Mouse (Mus musculus) spleen, postnatal 14 days (tissue): ENCODE data around the gene Zfand3.

Source experiments
- DNase-seq, 2 experiments: peaks; one replicate each; pipeline ENCODE4 v3.0.0; 2021 to 2022; ENCODE audit warnings: low spot score in 2 of 2

The Zfand3 gene

GRCm38 (mm10) chr17:30222837-30223236 lies 218.3 kb downstream of the Zfand3 start:
- no peak for DNase-seq

- no peak for DNase-seq
Measured at GRCm38 (mm10) chr17:30225030-30225740, 220.7 kb downstream of the Zfand3 start.

GRCm38 (mm10) chr17:30228439-30229215 lies 224.1 kb downstream of the Zfand3 start:
- DNase-seq, result no peak

DNA sequence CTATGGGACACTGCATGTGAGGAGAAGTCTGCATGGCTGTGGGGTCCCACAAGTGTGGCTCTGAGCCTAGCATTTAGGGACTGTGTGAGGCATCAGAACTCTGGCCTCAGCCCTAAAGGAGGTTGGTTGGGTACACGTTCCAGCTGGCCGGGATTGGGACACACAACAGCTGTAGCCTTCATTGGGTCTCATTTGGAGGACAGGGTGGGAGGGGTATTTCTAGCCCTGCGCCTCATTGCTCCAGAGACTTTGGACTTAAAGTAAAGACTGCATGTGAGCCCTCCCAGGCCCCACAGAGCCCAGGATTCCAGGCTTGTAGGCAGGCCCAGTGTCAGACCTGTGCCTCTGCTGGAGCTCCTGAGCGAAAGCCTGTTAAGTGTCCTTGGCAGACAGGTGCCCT lies 225.9 kb downstream of the Zfand3 start:
- DNase-seq, result no peak

GRCm38 (mm10) chr17:30231483-30231882 lies 226.9 kb downstream of the Zfand3 start:
- DNase-seq, result no peak

DNA sequence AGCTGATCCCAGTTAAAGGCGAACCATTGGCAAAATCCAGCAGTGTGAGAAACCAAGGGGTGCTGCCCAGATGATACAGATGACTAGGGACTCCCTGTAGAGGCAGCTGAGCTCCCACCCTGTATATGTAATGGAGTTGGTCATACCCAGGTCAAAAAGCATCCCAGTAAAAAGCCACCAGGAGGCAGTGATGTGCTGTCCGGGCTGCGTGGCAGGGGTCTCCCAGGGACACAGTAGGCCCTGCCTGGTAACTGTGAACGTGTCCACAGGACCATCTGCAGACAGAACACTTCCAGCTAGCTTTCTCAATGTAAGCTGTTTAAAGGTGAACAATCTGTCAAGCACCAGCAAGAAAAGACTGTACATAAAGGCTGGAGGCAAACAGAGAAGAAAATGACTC lies 228.2 kb downstream of the Zfand3 start:
- no peak for DNase-seq

GRCm38 (mm10) chr17:30235380-30235779 lies 230.8 kb downstream of the Zfand3 start:
- no peak for DNase-seq

DNA sequence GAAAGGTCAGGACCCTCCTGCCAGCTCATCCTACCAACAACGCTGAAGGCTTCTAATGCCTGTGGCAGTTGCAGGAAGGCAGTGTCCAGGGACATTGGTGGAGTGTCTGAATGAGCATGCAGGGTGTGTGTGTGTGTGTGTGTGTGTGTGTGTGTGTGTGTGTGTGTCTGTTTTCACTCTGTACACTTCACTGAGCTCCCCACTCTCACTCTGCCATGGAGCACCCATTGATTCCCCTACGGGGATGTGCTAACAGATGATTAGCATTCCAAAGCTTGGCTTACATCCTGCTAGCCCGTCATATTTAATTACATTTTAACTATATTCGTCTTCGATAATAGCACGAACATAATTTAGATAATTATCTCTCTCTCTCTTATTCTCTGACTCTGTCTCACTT lies 232.1 kb downstream of the Zfand3 start:
- DNase-seq, result no peak

DNA sequence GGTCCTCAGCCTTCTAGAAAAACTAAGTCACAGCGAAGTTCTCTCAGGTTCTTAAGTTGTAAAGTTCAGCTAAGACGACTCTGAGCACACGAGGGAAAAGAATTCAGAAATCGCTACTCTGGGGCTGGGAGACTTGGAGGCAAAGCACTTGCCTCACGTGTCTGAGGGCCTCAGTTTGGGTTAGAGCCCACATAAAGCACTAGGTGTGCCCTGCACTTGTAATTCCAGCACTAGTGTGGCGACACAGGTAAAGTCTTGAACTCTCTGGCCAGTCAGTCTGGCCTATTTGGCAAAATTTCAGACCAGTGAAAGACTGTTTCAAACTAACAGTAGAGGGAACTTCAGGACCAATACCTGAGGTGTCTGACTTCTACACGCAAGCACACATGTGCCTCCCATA lies 233.1 kb downstream of the Zfand3 start:
- DNase-seq, result no peak

- DNase-seq, result no peak
Measured at GRCm38 (mm10) chr17:30239458-30239857, 234.9 kb downstream of the Zfand3 start.

DNA sequence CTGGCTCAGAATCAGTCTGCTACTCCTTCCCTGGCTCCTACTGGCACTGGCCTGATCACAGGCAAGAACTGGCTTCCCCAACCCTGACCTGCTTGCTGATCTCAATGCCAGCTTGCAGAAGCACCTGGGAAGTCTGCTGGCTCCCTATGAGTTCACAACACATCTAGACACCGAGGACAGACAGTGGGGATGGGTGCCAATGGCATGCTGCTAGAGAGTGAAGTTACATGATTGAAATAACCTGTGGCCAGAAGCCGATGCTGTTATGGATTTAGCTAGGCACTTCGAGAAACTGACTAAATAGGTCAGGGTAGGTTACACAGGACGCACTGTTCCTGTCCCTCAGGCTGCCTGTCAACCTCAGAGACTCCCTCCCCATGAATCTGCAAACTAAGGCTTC lies 236.1 kb downstream of the Zfand3 start:
- DNase-seq, result no peak

DNA sequence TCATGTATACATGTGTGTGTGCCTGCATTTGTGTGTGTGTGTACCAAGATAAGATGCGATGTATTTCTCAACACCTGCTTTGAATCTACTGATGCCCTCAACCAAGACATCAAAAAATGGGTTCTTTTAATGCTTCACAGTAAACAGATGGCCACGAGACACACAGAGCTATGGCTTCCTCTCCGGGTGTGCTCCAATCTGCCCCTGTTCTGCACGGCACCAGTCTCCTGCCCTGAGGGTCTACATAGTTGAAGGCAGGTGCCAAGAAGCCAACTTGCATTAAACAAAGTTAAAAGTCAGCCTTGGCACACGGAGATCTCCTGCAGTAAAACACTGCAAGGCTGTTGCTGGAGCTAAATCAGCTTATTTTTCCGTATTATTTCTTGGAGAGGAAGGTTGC lies 236.5 kb downstream of the Zfand3 start:
- no peak for DNase-seq

DNA sequence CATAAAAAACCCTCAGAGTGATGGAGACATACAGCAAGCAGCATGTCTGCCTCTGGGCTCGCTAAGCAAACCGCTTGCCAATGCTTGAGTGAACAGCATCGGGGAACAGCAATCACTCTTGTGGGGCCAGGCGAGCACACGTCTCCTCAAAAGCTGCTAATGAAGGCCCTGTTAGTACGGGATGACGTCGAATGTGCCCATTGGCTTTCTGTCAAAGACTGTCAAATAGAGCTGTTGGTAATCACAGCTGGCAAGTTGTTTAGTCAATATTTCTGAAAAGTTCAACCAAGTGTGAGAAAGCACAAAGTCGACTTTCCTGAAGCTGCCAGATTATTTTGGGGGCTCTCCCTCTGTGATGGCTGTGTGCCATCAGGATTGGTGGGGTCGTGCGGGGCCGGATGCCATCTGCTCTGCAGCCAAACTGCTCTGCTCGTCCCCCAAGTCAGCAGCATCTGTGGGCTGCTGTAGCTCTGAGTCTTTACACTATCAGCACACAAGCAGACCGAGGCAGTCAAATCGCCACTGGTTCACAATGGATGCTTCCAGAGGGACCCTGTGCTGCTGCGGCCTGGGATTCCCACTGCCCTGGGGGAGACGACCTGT lies 237.3 kb downstream of the Zfand3 start:
- DNase-seq, result no peak

DNA sequence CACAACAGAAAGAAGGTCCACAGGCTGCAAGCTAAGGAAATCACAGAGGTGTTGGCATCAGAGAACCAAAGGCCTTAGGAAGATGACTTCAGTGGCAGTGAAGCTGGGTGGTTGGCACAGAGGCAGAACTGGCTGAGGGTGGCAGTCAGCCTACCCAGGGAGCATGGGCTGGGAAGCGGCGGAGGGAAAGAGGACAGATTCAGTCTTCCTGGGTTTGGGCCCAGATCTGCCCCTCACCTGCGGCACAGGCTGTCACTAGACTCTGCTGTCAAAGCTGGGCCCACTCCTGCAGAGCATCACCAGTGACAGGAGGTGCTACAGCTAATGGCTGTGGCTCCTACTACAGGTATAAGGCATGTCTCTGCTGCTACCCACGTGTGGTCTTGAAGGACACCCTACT lies 238.1 kb downstream of the Zfand3 start:
- no peak for DNase-seq

GRCm38 (mm10) chr17:30243540-30243939 lies 239.0 kb downstream of the Zfand3 start:
- no peak for DNase-seq

DNA sequence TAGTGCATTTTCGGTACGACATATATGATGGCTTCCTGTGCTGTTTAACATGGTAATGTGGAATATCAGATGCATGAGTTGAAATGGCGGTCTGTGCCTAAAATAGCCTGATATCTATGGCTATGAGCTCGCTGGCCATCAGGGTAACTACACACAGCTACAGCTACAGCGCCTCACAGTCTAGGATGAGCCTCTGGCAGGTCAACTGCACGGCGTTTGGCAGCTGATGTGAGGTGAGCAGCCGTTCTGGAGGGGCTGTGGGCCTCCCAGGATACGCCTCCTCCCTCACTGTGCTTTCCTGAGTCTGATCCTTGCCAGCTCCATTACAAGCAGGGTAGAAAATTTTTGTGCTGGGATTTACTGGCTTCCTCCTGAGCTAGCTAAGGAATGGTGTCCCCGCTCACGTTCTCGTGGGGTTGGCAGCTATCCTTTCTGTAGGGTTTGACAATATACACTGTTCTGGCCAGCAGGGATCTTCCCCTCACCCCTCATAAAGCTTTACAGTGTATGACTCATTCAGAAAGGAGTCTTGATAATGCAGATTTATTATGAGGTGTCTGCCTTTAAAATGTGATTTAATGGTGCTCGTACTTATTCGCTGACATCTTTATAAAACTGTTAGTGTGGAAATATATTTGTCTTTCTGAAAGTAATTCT lies 240.2 kb downstream of the Zfand3 start:
- no peak for DNase-seq

- DNase-seq, result no peak
Measured at GRCm38 (mm10) chr17:30245308-30245706, 240.8 kb downstream of the Zfand3 start.

DNA sequence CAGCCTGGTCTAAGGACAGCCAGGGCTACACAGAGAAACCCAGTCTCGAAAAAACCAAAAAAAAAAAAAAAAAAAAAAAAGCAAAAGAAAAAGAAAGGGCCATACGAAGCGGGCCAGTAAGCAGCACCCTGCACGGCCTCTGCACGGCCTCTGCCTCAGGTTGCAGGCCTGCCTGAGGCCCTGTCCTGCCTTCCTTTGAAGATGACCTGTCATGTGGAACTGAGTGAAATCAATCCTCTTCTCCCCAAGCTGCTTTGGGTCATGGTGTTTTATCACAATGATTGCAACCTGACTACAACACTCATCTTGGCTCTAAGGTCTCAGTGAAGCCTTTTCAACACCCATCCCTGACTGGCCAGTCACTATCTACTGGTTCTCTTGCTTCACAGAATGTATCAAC lies 248.5 kb downstream of the Zfand3 start:
- no peak for DNase-seq

DNA sequence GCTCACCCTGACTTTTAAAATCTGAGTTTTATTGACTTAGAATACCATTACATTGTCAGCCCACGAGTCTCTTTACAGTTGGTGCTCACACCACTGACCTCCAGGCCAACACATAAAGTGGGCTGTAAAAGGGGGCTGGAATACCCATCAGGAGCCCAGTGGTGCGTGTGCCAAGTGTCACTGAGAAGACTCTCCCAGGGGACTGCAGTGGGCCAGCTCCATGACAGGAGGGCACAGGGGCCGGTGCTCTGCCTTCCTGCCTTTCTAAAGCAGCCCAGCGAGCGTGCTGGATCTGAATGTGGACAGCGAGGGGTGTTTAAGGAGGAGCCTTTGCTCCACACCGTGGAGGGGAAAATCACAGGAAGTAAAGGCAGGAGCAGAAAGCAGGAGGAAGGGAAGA lies 249.4 kb downstream of the Zfand3 start:
- no peak for DNase-seq

- DNase-seq, result no peak
Measured at GRCm38 (mm10) chr17:30255928-30256560, 251.5 kb downstream of the Zfand3 start.

DNA sequence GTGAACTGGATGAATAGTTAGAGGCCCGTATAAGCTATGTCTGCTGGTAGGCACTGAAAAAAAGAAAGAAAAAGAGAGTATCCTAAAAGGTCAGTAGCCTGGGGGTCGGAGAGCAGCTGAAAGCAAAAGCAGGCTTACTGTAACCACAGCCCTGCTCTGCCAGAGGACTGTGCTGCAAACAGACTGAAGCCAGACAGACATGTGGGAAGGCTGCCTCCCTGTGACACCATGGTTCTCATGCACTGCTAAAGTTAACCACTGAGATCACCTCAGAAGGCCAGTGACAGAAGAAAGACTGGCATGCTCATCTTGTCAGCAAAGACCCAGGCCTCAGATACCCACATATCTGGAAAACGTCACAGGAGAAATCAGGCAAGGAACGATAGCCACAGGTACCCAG lies 253.9 kb downstream of the Zfand3 start:
- no peak for DNase-seq

- DNase-seq, result no peak
Measured at GRCm38 (mm10) chr17:30259938-30260337, 255.4 kb downstream of the Zfand3 start.
